33 mouse cellular contexts compared by ENCODE assay signal in genomic region chr6:29359386-29359785, GRCm38 (mm10). TPM values are rescaled to one million over a fixed set of nuclear protein-coding genes. Genes with fewer than 3 reads are reported as not detected.
DNase-seq lines count a peak whose midpoint lies in the region; ATAC-seq and TF ChIP-seq lines count a peak whose summit lies in the region.
"Had no signal": no experiment of that assay in that cellular context is flagged by ENCODE, and none has a peak within 500 bp of the region (broad histone marks: within the 10 kb centered on the region; RNA-seq: fewer than 3 reads in every experiment).

No protein-coding gene starts in this region.

- peak overlapping the region; percentile 83 for H3K27ac ChIP-seq in heart, embryonic 16.5 days (ENCODE audit: low read length)
- no peak overlapping the region for H3K27ac ChIP-seq in heart, embryonic 11.5 days (ENCODE audit: low read depth, low read length)
- no peak overlapping the region for H3K27ac ChIP-seq in liver, postnatal 0 days (ENCODE audit: low read depth)
- H3K27ac ChIP-seq: embryonic facial prominence, embryonic 15.5 days; hindbrain, embryonic 14.5 days; limb, embryonic 13.5 days; liver, embryonic 12.5 days; neural tube, embryonic 15.5 days had no signal

- DNase-seq in cerebellum, adult 8-10 months, result no peak
- DNase-seq in heart, adult 11 months, result peak; percentile 89
- DNase-seq in heart, adult 8-10 months (ENCODE audit: low spot score), result no peak
- no peak for DNase-seq in ovary, postnatal 14 days (ENCODE audit: low spot score)
- DNase-seq in liver, postnatal 0 days, result no peak
- DNase-seq: adrenal gland, postnatal 10 days; kidney, adult 18-20 months; kidney, postnatal 4 days; lung, adult 2 months; lung, postnatal 14 days; thymus, adult 18-20 months; thymus, postnatal 36 days had no signal

- no peak for TF ChIP-seq EP300 in liver, postnatal 0 days (IDR thresholded peaks at IDR 0.05; ENCODE audit: low read depth)

- H3K4me3 ChIP-seq in heart, embryonic 16.5 days (ENCODE audit: low read length), result no peak overlapping the region
- H3K4me3 ChIP-seq in heart, embryonic 11.5 days (ENCODE audit: low read depth, low read length), result no peak overlapping the region
- H3K4me3 ChIP-seq in liver, postnatal 0 days (ENCODE audit: low read depth, low read length), result no peak overlapping the region
- H3K4me3 ChIP-seq: embryonic facial prominence, embryonic 15.5 days; limb, embryonic 13.5 days; liver, embryonic 12.5 days; neural tube, embryonic 15.5 days had no signal

- no peak overlapping the region for H3K9ac ChIP-seq in heart, embryonic 16.5 days (ENCODE audit: low read length)
- H3K9ac ChIP-seq in heart, embryonic 11.5 days (ENCODE audit: low read depth, low read length), result no peak overlapping the region
- H3K9ac ChIP-seq in liver, postnatal 0 days (replicated peaks), result no peak overlapping the region
- H3K9ac ChIP-seq: embryonic facial prominence, embryonic 15.5 days; hindbrain, embryonic 14.5 days; limb, embryonic 13.5 days; liver, embryonic 12.5 days; neural tube, embryonic 15.5 days had no signal

- no peak for TF ChIP-seq CTCF in liver, postnatal 0 days (IDR thresholded peaks at IDR 0.05; ENCODE audit: low read depth)

- H3K4me1 ChIP-seq in heart, embryonic 16.5 days (ENCODE audit: control insufficient read depth, insufficient read depth, low read length), result peaks cover 25% of the 10 kb centered on the region
- H3K4me1 ChIP-seq in heart, embryonic 11.5 days (ENCODE audit: control insufficient read depth, insufficient read depth, low read length), result peaks cover 7% of the 10 kb centered on the region; the same call in 1 of the 2 replicates
- H3K4me1 ChIP-seq in liver, postnatal 0 days (ENCODE audit: insufficient read depth), result no peaks in the 10 kb centered on the region

- peak; percentile 40; the same call in 1 of the 2 replicates for ATAC-seq in cerebellum, adult (ENCODE audit: insufficient number of reproducible peaks, low FRiP score, low TSS enrichment)
- no peak for ATAC-seq in heart, embryonic 16.5 days (replicated peaks; ENCODE audit: extremely low read depth, insufficient read depth, low FRiP score)
- no peak for ATAC-seq in heart, embryonic 11.5 days (replicated peaks; ENCODE audit: insufficient number of reproducible peaks, low FRiP score, low TSS enrichment)
- ATAC-seq in liver, postnatal 0 days, result no peak
- ATAC-seq: activated CD4-positive, CD25-positive, alpha-beta regulatory T cell, adult 4 months; forebrain, embryonic 14.5 days; inflammation-experienced regulatory T-cells, adult 6 months; liver, embryonic 12.5 days had no signal

- peak overlapping the region; percentile 44; the same call in 1 of the 2 replicates for H3K4me2 ChIP-seq in heart, embryonic 16.5 days (ENCODE audit: low read depth, low read length)
- no peak overlapping the region for H3K4me2 ChIP-seq in heart, embryonic 11.5 days
- no peak overlapping the region for H3K4me2 ChIP-seq in liver, postnatal 0 days (ENCODE audit: low read depth, low read length)
- H3K4me2 ChIP-seq: embryonic facial prominence, embryonic 15.5 days; hindbrain, embryonic 14.5 days; limb, embryonic 13.5 days; liver, embryonic 12.5 days; midbrain, embryonic 11.5 days; neural tube, embryonic 15.5 days had no signal

- peaks cover 24% of the 10 kb centered on the region for H3K36me3 ChIP-seq in heart, embryonic 16.5 days (ENCODE audit: control insufficient read depth, insufficient read depth)
- H3K36me3 ChIP-seq in heart, embryonic 11.5 days (ENCODE audit: control insufficient read depth, insufficient read depth, low read length), result peaks cover 9% of the 10 kb centered on the region; the same call in 1 of the 2 replicates
- peaks cover 30% of the 10 kb centered on the region for H3K36me3 ChIP-seq in liver, postnatal 0 days (replicated peaks; ENCODE audit: insufficient read depth, low read length)

- H3K27me3 ChIP-seq in heart, embryonic 16.5 days (ENCODE audit: control insufficient read depth, insufficient read depth, low read length), result no peaks in the 10 kb centered on the region
- H3K27me3 ChIP-seq in heart, embryonic 11.5 days (ENCODE audit: control insufficient read depth, insufficient read depth, low read length), result no peaks in the 10 kb centered on the region
- no peaks in the 10 kb centered on the region for H3K27me3 ChIP-seq in liver, postnatal 0 days (ENCODE audit: insufficient read depth, low read length)
- H3K27me3 ChIP-seq: embryonic facial prominence, embryonic 15.5 days; limb, embryonic 13.5 days; liver, embryonic 12.5 days; neural tube, embryonic 15.5 days had no signal

- WGBS in heart, embryonic 16.5 days, result 72% methylated on average over 3 of the region's 3 CpGs
- WGBS in heart, embryonic 11.5 days (ENCODE audit: insufficient replicate concordance), result 91% methylated on average over 3 of the region's 3 CpGs
- 80% methylated on average over 3 of the region's 3 CpGs for WGBS in liver, postnatal 0 days (ENCODE audit: insufficient replicate concordance)

- no peaks in the 10 kb centered on the region for H3K9me3 ChIP-seq in heart, embryonic 16.5 days (replicated peaks; ENCODE audit: control insufficient read depth, low read length)
- H3K9me3 ChIP-seq in heart, embryonic 11.5 days (replicated peaks; ENCODE audit: control insufficient read depth, low read length), result no peaks in the 10 kb centered on the region
- no peaks in the 10 kb centered on the region for H3K9me3 ChIP-seq in liver, postnatal 0 days (ENCODE audit: low read length)
- H3K9me3 ChIP-seq: embryonic facial prominence, embryonic 15.5 days; limb, embryonic 13.5 days; liver, embryonic 12.5 days; neural tube, embryonic 15.5 days had no signal

RNA-seq across cellular contexts. Expression of gene Calu, which starts 11.5 kb away (rescaled TPM):
- total RNA-seq in heart, adult 8-10 months (2022), result 100 to 1,000 TPM; 230 to 251 (median 234) TPM
- polyA plus RNA-seq in heart, embryonic 16.5 days (2015; fragmentation: Nextera tagmentation; extraction: Ambion mirVana), result 403 and 405 TPM in 2 replicates
- 443 and 519 TPM in 2 replicates for polyA plus RNA-seq in heart, embryonic 11.5 days (2014; fragmentation: Nextera tagmentation; extraction: Ambion mirVana)
- polyA plus RNA-seq in liver, postnatal 0 days (2015; fragmentation: Nextera tagmentation; extraction: Ambion mirVana), result 55.7 and 63.8 TPM in 2 replicates

RNA-seq across cellular contexts. Expression of gene Opn1sw, which starts 28.9 kb away (rescaled TPM):
- under 1 TPM in 2 of 4 experiments, not detected in 2; 0.22 to 0.79 TPM for total RNA-seq in heart, adult 8-10 months (2022)
- 0.62 and 0.76 TPM in 2 replicates for polyA plus RNA-seq in heart, embryonic 16.5 days (2015; fragmentation: Nextera tagmentation; extraction: Ambion mirVana)
- polyA plus RNA-seq in heart, embryonic 11.5 days (2014; fragmentation: Nextera tagmentation; extraction: Ambion mirVana), result 0.27 and 0.30 TPM in 2 replicates
- polyA plus RNA-seq in liver, postnatal 0 days (2015; fragmentation: Nextera tagmentation; extraction: Ambion mirVana), result 0.06 and 0.12 TPM in 2 replicates
- total RNA-seq: adrenal gland, postnatal 10 days; common myeloid progenitor, adult 5-6 weeks; megakaryocyte progenitor cell, adult 5-6 weeks had no signal

RNA-seq across cellular contexts. Expression of gene Ccdc136, which starts 36.7 kb away (rescaled TPM):
- total RNA-seq in heart, adult 8-10 months (2022), result 1 to 10 TPM; 1.1 to 2.9 (median 2.5) TPM
- 21.6 and 22.7 TPM in 2 replicates for polyA plus RNA-seq in heart, embryonic 16.5 days (2015; fragmentation: Nextera tagmentation; extraction: Ambion mirVana)
- 27.0 and 30.2 TPM in 2 replicates for polyA plus RNA-seq in heart, embryonic 11.5 days (2014; fragmentation: Nextera tagmentation; extraction: Ambion mirVana)
- 0.09 and 0.22 TPM in 2 replicates for polyA plus RNA-seq in liver, postnatal 0 days (2015; fragmentation: Nextera tagmentation; extraction: Ambion mirVana)
- total RNA-seq: common myeloid progenitor, adult 5-6 weeks; megakaryocyte progenitor cell, adult 5-6 weeks had no signal

RNA-seq across cellular contexts. Expression of gene Fam71f1, which starts 40.4 kb away (rescaled TPM):
- not detected for total RNA-seq in heart, adult 8-10 months (2022)
- not detected in 2 replicates for polyA plus RNA-seq in heart, embryonic 16.5 days (2015; fragmentation: Nextera tagmentation; extraction: Ambion mirVana)
- polyA plus RNA-seq in heart, embryonic 11.5 days (2014; fragmentation: Nextera tagmentation; extraction: Ambion mirVana), result 0.10 and 0.21 TPM in 2 replicates
- polyA plus RNA-seq in liver, postnatal 0 days (2015; fragmentation: Nextera tagmentation; extraction: Ambion mirVana), result not detected in 2 replicates
- total RNA-seq: adrenal gland, postnatal 10 days; common myeloid progenitor, adult 5-6 weeks; left cerebral cortex, adult 18-20 months; left cerebral cortex, postnatal 25 days; megakaryocyte progenitor cell, adult 5-6 weeks; midbrain, postnatal 0 days had no signal
- polyA plus RNA-seq: activated CD4-positive, CD25-positive, alpha-beta regulatory T cell, adult 4 months; brain, embryonic 14.5 days; embryonic facial prominence, embryonic 15.5 days; forebrain, embryonic 14.5 days; frontal cortex, adult 2 months; hindbrain, embryonic 14.5 days; inflammation-experienced regulatory T-cells, adult 6 months; liver, embryonic 12.5 days; lung, adult 2 months; midbrain, embryonic 11.5 days; midbrain, postnatal 0 days; neural tube, embryonic 15.5 days; small intestine, adult 2 months; stomach, embryonic 16.5 days had no signal

Comparison
In these comparisons a context has a peak if more than half of its experiments do, and no peak if none do; other contexts are left out.
1. RNA of gene Ccdc136, which starts 36.7 kb away (polyA plus RNA-seq): 27.0 to 30.2 TPM in heart, embryonic 11.5 days and 21.6 to 22.7 TPM in heart, embryonic 16.5 days; 0.09 to 0.22 TPM in liver, postnatal 0 days; every median in the first group is over 10 times any median in the second.